Mouse (Mus musculus) megakaryocyte-erythroid progenitor cell, adult 5 weeks (primary cell): Measurements from ENCODE around the gene Cpt1b. TPM values are rescaled to one million over a fixed set of nuclear protein-coding genes. Genes with fewer than 3 reads are reported as not detected.

Experiments used
- polyA plus RNA-seq: library from polyadenylated mRNA; stranded (reverse); fragments of >175 nt; gene quantifications from 2 replicates; pipeline ENCODE4 v1.2.3, GENCODE M21; 2012

The Cpt1b gene
- 2.2 and 2.7 TPM in 2 replicates for polyA plus RNA-seq

DNA sequence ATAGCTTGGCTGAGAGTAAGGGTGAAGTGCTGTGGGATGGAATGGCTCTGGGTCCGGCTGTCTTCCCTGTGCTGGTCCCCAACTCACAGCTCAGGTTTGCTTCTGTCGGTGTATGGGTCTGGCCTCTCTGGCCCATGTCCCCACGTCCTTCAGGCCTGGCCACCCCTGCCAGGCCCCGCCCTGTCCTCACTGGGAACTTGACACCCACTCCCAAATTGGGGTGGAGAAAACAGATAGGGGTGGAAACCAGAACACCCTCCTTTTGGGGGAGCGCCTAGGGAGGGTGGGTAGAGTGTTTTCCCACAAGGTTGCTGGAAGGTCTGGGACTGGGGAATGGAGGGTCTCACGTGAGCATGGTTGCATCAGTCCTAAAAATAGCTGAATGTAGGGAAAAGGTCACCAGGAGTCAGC is at the start of gene Cpt1b:
Gene Cpt1b (minus strand): TSS at position 153 of the 411 bp plus-strand sequence.

DNA sequence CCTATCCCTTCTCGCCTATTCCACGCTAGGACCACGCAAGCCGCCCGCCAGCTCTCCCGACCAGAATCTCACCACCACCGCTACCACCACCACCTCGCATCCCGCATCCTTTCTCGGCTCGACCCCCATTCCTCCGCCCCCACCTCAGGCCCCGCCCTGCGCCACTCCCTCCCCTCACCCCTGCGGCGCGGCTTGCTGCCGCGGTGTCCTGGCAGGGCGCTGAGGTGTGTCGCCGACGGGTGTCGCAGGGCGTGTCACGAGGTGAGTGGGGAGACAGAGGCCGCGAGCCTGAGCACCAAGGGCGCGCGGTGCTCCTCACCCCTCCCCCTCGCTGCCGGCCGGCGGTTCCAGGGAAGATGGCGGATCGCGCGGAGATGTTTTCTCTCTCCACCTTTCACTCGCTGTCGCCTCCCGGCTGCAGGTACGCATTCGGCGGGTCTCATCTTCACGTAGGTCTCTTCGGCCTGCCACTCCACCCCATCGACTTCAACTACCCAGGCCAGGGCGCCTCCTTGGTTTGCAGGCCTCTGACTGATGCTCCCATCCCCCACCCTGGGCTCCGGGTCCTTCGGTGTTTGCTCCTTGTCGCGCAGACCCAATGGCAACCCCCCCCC is 28.3 kb upstream of the Cpt1b start, which contains the start of gene Mapk8ip2:
Gene Mapk8ip2 (plus strand): TSS at position 49 of the 614 bp plus-strand sequence.

DNA sequence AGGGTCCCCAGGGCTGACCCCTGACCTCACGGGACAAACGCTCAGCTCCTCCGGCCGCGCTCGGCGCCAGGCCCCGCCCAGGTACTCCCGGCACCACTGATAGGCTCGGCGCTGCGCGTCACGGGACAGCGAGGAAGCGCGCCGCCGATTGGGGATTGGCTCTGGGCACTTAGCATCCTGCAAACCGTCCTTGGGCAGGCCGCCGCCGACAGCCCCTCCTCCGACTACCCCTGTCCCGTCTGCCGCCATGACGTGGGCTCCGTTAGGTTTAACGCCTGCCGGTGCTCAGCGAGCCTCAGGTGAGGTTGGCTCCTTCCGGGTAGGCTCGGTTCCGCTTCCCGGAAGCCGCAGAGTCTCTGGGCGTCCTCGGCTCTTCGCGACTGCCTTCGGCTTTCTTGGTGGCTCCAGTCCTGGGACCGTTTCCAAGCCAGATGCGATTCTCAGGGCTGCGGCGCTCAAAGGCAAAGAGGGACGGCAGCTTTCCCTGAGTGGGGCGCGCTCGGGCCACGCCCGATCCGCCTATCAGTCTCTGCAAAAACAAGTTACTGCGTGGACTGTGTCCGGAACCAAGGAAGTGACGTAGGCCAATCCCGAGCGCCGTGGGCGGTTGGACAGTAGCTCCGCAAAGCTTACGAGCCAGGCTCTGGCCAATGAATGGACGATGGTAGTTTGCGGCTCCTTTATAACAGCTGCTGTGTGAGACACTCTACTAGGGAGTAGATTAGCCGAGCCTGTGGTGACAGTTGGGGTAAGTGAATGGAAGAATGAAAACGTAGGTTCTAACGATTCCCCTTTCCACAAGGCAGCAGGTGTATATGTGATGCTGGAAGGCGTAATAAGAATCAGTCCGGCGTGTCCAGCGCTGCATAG is 3.9 kb upstream of the Cpt1b start, which contains the start of the genes C730034F03Rik, Gm44502 and Chkb:
Gene C730034F03Rik (plus strand): TSS at position 238 of the 870 bp plus-strand sequence.
Gene Gm44502 (minus strand): TSS at position 345 of the 870 bp plus-strand sequence.
Gene Chkb (minus strand): TSS at position 557 of the 870 bp plus-strand sequence.

DNA sequence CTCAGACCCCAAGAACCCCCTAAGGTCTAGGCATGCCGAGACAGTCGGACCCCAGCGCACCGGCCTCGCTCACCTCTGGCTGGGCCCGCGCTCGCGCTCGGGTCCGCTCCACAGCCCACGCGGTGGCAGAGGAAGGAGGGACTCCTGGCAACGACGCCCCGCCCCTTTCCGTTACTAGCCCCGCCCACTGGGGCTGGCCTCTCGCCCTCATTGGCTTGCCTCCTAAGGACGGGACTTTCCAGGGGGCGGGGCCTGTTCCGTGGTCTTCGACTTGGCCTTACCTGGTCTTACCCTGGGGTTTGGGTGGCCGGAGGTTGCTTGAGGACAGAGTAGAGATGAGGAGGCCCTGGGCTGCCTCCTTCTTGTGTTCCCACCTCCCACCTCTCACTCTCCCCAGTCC is 15.5 kb downstream of the Cpt1b start, which contains the start of gene Syce3:
Gene Syce3 (minus strand): TSS at position 386 of the 400 bp plus-strand sequence.

DNA sequence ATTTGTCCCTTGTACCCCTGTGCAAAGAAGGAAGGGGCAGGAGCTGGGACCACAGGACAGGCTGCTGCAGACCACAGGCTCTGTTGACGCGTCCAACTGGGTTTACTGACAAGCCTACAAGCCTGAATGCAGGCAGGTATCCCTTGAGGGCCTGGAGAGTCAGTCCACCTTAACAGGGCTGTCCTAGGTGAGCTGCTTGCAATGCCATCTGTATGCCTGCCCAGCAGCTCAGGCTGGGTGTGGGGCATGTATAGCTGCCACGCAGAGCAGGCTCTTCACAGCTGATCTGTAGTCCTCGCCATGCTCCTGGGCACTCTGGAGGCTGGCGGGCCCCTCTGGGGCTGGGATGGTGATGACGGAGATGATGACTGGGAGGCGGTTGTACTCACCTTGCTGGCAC is 41.0 kb downstream of the Cpt1b start, which contains the start of gene Klhdc7b:
Gene Klhdc7b (plus strand): TSS at position 301 of the 400 bp plus-strand sequence.

DNA sequence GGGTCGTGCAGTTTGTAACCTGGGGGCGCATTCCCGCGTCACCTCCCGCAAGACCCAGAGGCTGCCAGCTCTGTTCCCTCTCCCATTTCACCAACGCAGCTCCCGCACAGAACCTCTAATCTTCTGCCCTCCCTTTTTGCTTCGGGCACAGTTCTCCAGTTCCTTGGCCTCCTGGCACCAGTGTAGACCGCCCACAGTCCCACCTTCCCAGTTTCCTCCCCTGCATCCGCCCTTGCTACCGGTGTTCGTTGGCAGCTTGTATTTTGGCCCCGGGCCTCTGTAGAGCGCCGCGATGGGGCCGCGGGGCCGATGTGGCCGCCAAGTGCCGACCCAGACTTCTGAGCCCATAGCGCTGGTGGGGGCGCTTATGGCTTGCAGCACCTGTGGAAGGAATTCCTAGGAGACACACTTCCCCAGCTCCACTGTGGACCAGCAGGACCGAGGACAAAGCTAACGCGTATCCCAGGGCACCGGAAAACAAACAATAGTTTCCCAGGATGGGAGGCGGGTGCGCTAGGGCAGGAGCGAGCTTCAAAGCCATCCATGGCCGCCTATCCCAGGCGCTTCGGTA is 46.7 kb downstream of the Cpt1b start, which contains the start of gene Odf3b:
Gene Odf3b (minus strand): TSS at position 452 of the 571 bp plus-strand sequence.

DNA sequence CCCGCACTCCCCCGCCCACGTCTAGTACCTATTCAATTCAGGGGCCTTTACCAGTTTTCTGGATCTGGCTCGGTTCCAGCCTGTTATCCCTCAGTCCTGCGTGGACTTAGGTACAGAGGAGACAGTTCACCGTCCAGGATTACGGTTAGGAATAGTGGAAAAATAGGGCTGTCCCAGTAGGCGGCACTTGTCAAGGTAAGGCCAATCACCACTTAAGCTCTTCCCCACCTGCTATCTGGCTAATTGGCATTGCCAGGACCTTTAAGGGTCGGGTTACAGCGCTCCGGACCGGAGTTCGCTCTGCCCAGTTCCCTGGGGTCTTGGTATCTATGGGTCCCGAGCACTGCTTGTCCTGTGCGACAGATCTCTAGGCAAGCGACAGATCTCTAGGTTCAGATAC is 48.7 kb downstream of the Cpt1b start, which contains the start of gene Tymp:
Gene Tymp (minus strand): TSS at position 83 of the 400 bp plus-strand sequence.

DNA sequence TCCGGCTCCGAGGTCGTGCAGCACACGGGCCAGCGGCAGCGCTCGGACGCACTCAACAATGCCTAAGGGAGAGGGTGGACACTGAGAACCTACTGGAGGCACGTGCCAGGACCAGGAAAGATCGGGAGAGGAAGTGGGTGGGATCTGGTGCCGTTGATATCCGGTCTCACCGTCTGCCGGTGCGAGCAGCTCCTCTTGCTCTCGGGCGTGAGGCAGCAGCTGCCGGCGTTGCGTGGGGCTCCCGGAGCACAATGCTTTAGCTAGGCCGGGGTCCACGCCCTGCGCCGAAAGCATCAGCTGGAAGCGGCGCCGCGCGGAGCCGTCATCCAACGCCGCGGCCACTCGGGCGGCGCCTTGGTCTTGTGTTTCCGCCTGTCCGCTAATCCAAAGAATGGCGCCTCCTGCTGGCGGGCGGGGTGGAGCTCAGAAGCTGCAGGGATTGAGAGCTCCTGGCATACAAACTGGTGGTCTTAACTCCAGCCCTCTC is 51.9 kb downstream of the Cpt1b start, which contains the start of gene Sco2:
Gene Sco2 (minus strand): TSS at position 85 of the 487 bp plus-strand sequence.

Other genes starting within 250 kb of the Cpt1b start
- gene Plxnb2, start 245.1 kb downstream of the Cpt1b start, polyA plus RNA-seq = 38.5 and 40.7 TPM in 2 replicates
- 10.1 and 11.8 TPM in 2 replicates for gene Dennd6b, start 229.4 kb downstream of the Cpt1b start, polyA plus RNA-seq
- gene Ppp6r2, start 214.3 kb downstream of the Cpt1b start, polyA plus RNA-seq = 47.6 and 60.3 TPM in 2 replicates
- gene Sbf1, start 110.6 kb downstream of the Cpt1b start, polyA plus RNA-seq = 172 and 230 TPM in 2 replicates
- not detected in 2 replicates for gene Adm2, start 103.1 kb downstream of the Cpt1b start, polyA plus RNA-seq
- not detected in 2 replicates for gene Miox, start 91.5 kb downstream of the Cpt1b start, polyA plus RNA-seq
- gene Lmf2, start 70.2 kb downstream of the Cpt1b start, polyA plus RNA-seq = 139 and 151 TPM in 2 replicates
- gene Ncaph2, start 70.1 kb downstream of the Cpt1b start, polyA plus RNA-seq = 63.0 and 78.6 TPM in 2 replicates
- gene Sco2, start 52.0 kb downstream of the Cpt1b start, polyA plus RNA-seq = 75.8 and 81.4 TPM in 2 replicates
- gene Tymp, start 48.8 kb downstream of the Cpt1b start, polyA plus RNA-seq = 1.4 and 1.6 TPM in 2 replicates
- gene Odf3b, start 46.6 kb downstream of the Cpt1b start, polyA plus RNA-seq = 24.7 and 38.6 TPM in 2 replicates
- 0.06 and 0.18 TPM in 2 replicates for gene Klhdc7b, start 40.9 kb downstream of the Cpt1b start, polyA plus RNA-seq
- gene Syce3, start 15.4 kb downstream of the Cpt1b start, polyA plus RNA-seq = not detected in 2 replicates
- gene C730034F03Rik, start 3.7 kb upstream of the Cpt1b start, polyA plus RNA-seq = 0.07 TPM in 1 of 2 replicates, not detected in the other
- gene Gm44502, start 3.8 kb upstream of the Cpt1b start, polyA plus RNA-seq = 1.2 and 2.2 TPM in 2 replicates
- gene Chkb, start 4.0 kb upstream of the Cpt1b start, polyA plus RNA-seq = 157 and 209 TPM in 2 replicates
- 0.01 TPM in 1 of 2 replicates, not detected in the other for gene Mapk8ip2, start 28.1 kb upstream of the Cpt1b start, polyA plus RNA-seq
- 51.0 and 62.2 TPM in 2 replicates for gene Arsa, start 51.6 kb upstream of the Cpt1b start, polyA plus RNA-seq
- 34.8 and 56.1 TPM in 2 replicates for gene Shank3, start 73.8 kb upstream of the Cpt1b start, polyA plus RNA-seq
- 0.15 and 0.39 TPM in 2 replicates for gene Acr, start 142.5 kb upstream of the Cpt1b start, polyA plus RNA-seq
- gene Rabl2, start 166.1 kb upstream of the Cpt1b start, polyA plus RNA-seq = 14.4 and 21.8 TPM in 2 replicates